Mouse (Mus musculus) frontal cortex, postnatal 14 days (tissue): ENCODE data around the gene Arxes2.
A peak's percentile ranks its signal among the peaks of the same experiment; 100 is the strongest.

Experiments
- DNase-seq, 2 experiments: peaks; one replicate each; pipeline ENCODE4 v3.0.0; 2022; ENCODE audit warnings: low spot score in 2 of 2

Gene Arxes2

DNA sequence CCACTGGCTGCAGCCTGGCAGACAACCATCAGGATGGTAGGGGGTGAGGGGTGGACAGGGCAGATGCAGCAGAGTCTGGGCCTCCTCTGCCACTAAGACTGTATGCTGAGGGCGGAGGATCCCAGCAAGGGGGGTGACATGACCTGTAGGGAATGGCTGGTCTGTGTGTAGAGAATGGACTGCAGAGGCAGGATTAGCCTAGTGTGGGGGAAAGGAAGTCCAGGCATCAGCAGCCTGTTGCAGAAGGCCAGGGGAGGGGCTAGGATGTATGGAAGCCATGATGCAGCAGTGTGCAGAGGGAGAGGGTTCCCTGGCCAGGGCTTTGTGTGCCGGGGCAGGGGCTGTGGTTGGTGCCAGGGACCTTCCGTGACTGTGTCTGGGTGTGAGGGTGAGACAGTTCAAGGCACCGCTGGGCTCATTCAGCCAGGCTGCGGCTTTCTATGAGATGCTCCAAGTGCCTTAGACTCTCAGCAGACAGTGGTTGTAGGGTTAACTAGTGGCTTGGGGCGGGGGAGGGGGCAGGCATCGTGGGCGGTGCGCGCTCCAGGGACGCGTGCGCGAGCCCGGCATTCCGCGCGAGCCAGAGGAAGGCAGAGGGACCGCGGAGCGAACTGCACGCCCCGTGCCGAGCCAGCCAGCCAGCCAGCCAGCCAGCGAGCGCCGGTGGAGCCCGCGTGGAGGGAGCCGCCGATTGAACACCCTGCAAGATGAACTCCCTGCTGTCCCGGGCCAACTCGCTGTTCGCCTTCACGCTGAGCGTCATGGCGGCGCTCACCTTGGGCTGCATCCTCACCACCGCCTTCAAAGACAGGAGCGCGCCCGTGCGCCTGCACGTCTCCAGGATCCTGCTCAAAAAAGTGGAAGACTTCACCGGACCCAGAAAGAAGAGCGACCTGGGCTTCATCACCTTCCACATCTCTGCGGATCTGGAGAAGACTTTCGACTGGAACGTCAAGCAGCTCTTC, 39.5 kb downstream of the Arxes2 start, which contains the start of gene Arxes1:
Gene Arxes1, plus strand, starts transcription at position 569 of the 965 bp plus-strand sequence.
- DNase-seq, result peak; percentile 6 to 14

DNA sequence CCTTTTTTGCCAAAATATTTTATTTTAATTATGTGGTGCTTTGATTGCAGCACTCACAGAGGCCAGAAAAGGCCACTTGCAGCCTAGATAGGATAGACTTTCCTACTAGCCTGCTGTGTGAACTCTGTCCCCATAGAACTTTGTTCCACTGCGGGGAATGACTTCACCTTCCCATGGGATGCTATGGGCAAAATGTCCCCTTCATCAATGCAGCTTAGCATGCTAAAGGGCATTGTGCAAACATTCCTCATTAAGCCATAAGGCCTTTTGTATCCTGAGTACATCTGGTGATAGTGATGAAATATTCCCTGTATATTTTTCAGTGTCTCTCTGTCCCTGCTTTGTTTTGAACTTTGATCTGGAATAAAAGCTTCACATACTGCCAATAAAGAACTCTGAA, 50.1 kb downstream of the Arxes2 start:
- no peak for DNase-seq
